Mouse (Mus musculus) ES-Bruce4 (cell line): ENCODE data around the gene Tekt5. TPM values are rescaled to one million over a fixed set of nuclear protein-coding genes. Genes with fewer than 3 reads are reported as not detected.

Source experiments
- H3K27ac ChIP-seq: 2 replicates; pipeline ENCODE4 v1.5.1; 2012; ENCODE audit warnings: low read length, inconsistent platforms; ENCODE audit not compliant: insufficient read depth
- H3K27me3 ChIP-seq: 2 replicates; pipeline ENCODE4 v1.6.1; 2012; ENCODE audit warnings: mild to moderate bottlenecking, low read length, inconsistent platforms; ENCODE audit not compliant: control insufficient read depth, poor library complexity, insufficient read depth, severe bottlenecking
- H3K36me3 ChIP-seq: 2 replicates; pipeline ENCODE4 v1.6.1; 2012; ENCODE audit warnings: inconsistent platforms, mild to moderate bottlenecking, low read length, moderate library complexity; ENCODE audit not compliant: control insufficient read depth, poor library complexity, insufficient read depth, severe bottlenecking
- H3K4me1 ChIP-seq: one replicate; pipeline ENCODE4 v1.8.1; 2011; ENCODE audit warnings: low read length; ENCODE audit not compliant: control insufficient read depth, insufficient read depth
- H3K4me3 ChIP-seq: 2 replicates; pipeline ENCODE4 v1.5.1; 2011; ENCODE audit warnings: low read depth, mild to moderate bottlenecking, low read length
- H3K9ac ChIP-seq: 2 replicates; pipeline ENCODE4 v1.6.1; 2012; ENCODE audit warnings: low read depth, mild to moderate bottlenecking, inconsistent platforms; ENCODE audit not compliant: poor library complexity, severe bottlenecking
- H3K9me3 ChIP-seq: replicated peaks from 2 replicates; pipeline ENCODE4 v1.6.1; 2012; ENCODE audit warnings: mild to moderate bottlenecking, low read length, inconsistent platforms; ENCODE audit not compliant: control insufficient read depth, poor library complexity, insufficient read depth, severe bottlenecking
- CTCF ChIP-seq: IDR thresholded peaks from one replicate; pipeline ENCODE4 v1.8.1; 2011; ENCODE audit warnings: low read depth, low read length
- EP300 ChIP-seq: IDR thresholded peaks from 2 replicates; pipeline ENCODE4 v1.6.1; 2011; ENCODE audit warnings: low read depth, low read length; ENCODE audit not compliant: insufficient read depth
- POLR2A ChIP-seq: IDR thresholded peaks from one replicate; pipeline ENCODE4 v1.8.1; 2011; ENCODE audit warnings: low read length; ENCODE audit not compliant: insufficient read depth
- polyA plus RNA-seq: library from polyadenylated mRNA; stranded (reverse); fragments of >200 nt; gene quantifications from 2 replicates; pipeline ENCODE4 v1.2.4, GENCODE M21; 2011; ENCODE audit warnings: low read depth; ENCODE audit not compliant: missing spikeins, insufficient read depth, insufficient read length

Tekt5 gene
- polyA plus RNA-seq, 1 experiment = 0.55 TPM

- Histone ChIP-seq H3K9ac (no peak overlapping the region), H3K27ac (no peak overlapping the region), H3K9me3 (no peaks in the 10 kb centered on the region), H3K4me1 (no peaks in the 10 kb centered on the region), H3K27me3 (peaks cover 2% of the 10 kb centered on the region; the same call in 1 of the 2 replicates), H3K4me3 (no peak overlapping the region), H3K36me3 (no peaks in the 10 kb centered on the region)
- TF ChIP-seq CTCF (no peak), POLR2A (no peak), EP300 (no peak)
Observed at GRCm38 (mm10) chr16:10311086-10311485, 84.2 kb downstream of the Tekt5 start.

DNA sequence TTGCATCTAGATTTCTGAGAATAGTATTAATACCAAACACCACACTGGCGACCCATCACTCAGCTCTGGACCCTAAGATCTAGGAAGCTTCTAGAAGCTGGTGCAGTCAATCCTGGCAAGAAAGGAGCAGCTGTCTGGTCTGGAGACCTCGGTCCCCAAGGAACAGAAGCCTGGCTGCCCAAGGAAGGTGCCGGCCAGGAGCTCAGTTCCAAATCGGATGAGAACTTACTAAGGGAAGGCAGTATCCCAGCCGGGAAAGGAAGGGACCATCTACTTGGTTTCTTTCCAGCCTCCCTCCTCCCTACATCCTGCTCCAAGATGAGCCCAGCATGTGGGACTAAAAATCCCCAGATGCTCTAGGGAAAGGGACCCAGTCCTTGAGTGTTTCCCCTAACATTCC, 84.8 kb downstream of the Tekt5 start:
- no peaks in the 10 kb centered on the region for H3K9me3 ChIP-seq
- H3K27me3 ChIP-seq = peaks cover 2% of the 10 kb centered on the region; the same call in 1 of the 2 replicates
- no peaks in the 10 kb centered on the region for H3K4me1 ChIP-seq
- TF ChIP-seq CTCF (no peak), POLR2A (no peak), EP300 (no peak)
- H3K27ac ChIP-seq = no peak overlapping the region
- no peak overlapping the region for H3K9ac ChIP-seq
- no peak overlapping the region for H3K4me3 ChIP-seq
- H3K36me3 ChIP-seq = no peaks in the 10 kb centered on the region

Other genes starting within 250 kb of the Tekt5 start
- gene Rpl39l, start 225.3 kb downstream of the Tekt5 start, polyA plus RNA-seq = 9.1 and 12.9 TPM in 2 replicates
- 32.8 and 35.1 TPM in 2 replicates for gene Atf7ip2, start 202.8 kb downstream of the Tekt5 start, polyA plus RNA-seq
- 22.3 and 22.7 TPM in 2 replicates for gene Emp2, start 81.5 kb downstream of the Tekt5 start, polyA plus RNA-seq
- 25.7 and 34.4 TPM in 2 replicates for gene Nubp1, start 16.5 kb upstream of the Tekt5 start, polyA plus RNA-seq
- 1.8 and 2.1 TPM in 2 replicates for gene Tvp23a, start 51.9 kb upstream of the Tekt5 start, polyA plus RNA-seq
- gene Ciita, start 84.6 kb upstream of the Tekt5 start, polyA plus RNA-seq = not detected in 2 replicates
- gene Dexi, start 147.6 kb upstream of the Tekt5 start, polyA plus RNA-seq = 6.7 and 7.0 TPM in 2 replicates
- gene Clec16a, start 149.8 kb upstream of the Tekt5 start, polyA plus RNA-seq = 9.1 and 9.5 TPM in 2 replicates